Mouse (Mus musculus) urinary bladder, adult 2 months (tissue): Measurements from ENCODE around the gene Pgghg. TPM values are rescaled to one million over a fixed set of nuclear protein-coding genes. Genes with fewer than 3 reads are reported as not detected.

ENCODE experiments used
- DNase-seq: peaks from one replicate; pipeline ENCODE4 v3.0.0; 2022; ENCODE audit warnings: low spot score
- polyA plus RNA-seq: library from polyadenylated mRNA; depleted of rRNA; stranded (reverse); fragments of >200 nt; gene quantifications from 2 replicates; pipeline ENCODE4 v1.2.3, GENCODE M21; 2012

The Pgghg gene
- polyA plus RNA-seq, 1 experiment: 49.5 TPM

- DNase-seq: no peak
These were observed 18.7 kb upstream of the Pgghg start for GRCm38 (mm10) chr7:140922398-140923069.

GRCm38 (mm10) chr7:140923070-140923775 lies 18.0 kb upstream of the Pgghg start:
- DNase-seq: no peak

- no peak for DNase-seq
These were observed 14.0 kb upstream of the Pgghg start for GRCm38 (mm10) chr7:140927181-140927580.

GRCm38 (mm10) chr7:140938436-140938835 lies 2.8 kb upstream of the Pgghg start:
- DNase-seq: no peak

GRCm38 (mm10) chr7:140938896-140939295 lies 2.3 kb upstream of the Pgghg start:
- no peak for DNase-seq

- DNase-seq: no peak
These were observed 1.5 kb upstream of the Pgghg start for GRCm38 (mm10) chr7:140939669-140940171.

- no peak for DNase-seq
These were observed 1.1 kb downstream of the Pgghg start for GRCm38 (mm10) chr7:140942341-140942740.

GRCm38 (mm10) chr7:140942811-140943210 lies 1.6 kb downstream of the Pgghg start:
- DNase-seq: no peak

GRCm38 (mm10) chr7:140943356-140943755 lies 2.2 kb downstream of the Pgghg start:
- DNase-seq: no peak

GRCm38 (mm10) chr7:140944236-140944635 lies 3.0 kb downstream of the Pgghg start:
- DNase-seq: no peak

- no peak for DNase-seq
These were observed 4.1 kb downstream of the Pgghg start for GRCm38 (mm10) chr7:140945247-140945646.

- DNase-seq: no peak
These were observed 5.1 kb downstream of the Pgghg start for GRCm38 (mm10) chr7:140946311-140946710.

- no peak for DNase-seq
These were observed 5.8 kb downstream of the Pgghg start for GRCm38 (mm10) chr7:140946980-140947379.

GRCm38 (mm10) chr7:140948161-140948560 lies 7.0 kb downstream of the Pgghg start:
- DNase-seq: no peak

- DNase-seq: no peak
These were observed 8.1 kb downstream of the Pgghg start for GRCm38 (mm10) chr7:140949255-140949654.

- DNase-seq: no peak
These were observed 8.8 kb downstream of the Pgghg start, which contains the start of gene Ifitm5 for GRCm38 (mm10) chr7:140949824-140950530. Gene Ifitm5 (minus strand): TSS chr7:140950291.

- no peak for DNase-seq
These were observed 9.9 kb downstream of the Pgghg start for GRCm38 (mm10) chr7:140951051-140951450.

- DNase-seq: no peak
These were observed 10.6 kb downstream of the Pgghg start for GRCm38 (mm10) chr7:140951765-140952164.

GRCm38 (mm10) chr7:140952441-140952840 lies 11.2 kb downstream of the Pgghg start:
- DNase-seq: no peak

- no peak for DNase-seq
These were observed 11.9 kb downstream of the Pgghg start for GRCm38 (mm10) chr7:140953133-140953532.

- no peak for DNase-seq
These were observed 12.9 kb downstream of the Pgghg start for GRCm38 (mm10) chr7:140953800-140954732.
